Mouse (Mus musculus) megakaryocyte-erythroid progenitor cell, adult 5-6 weeks (primary cell): ENCODE measurements around the gene Olfr954. TPM values are rescaled to one million over a fixed set of nuclear protein-coding genes. Genes with fewer than 3 reads are reported as not detected.

Experiments used
- ATAC-seq: replicated peaks from 2 replicates; pipeline ENCODE4 v1.8.0; 2016; ENCODE audit warnings: mild to moderate bottlenecking, inconsistent platforms; ENCODE audit not compliant: severe bottlenecking, poor library complexity, low FRiP score, low TSS enrichment
- total RNA-seq, 2 experiments: library from RNA; stranded (forward) in 1 of 2; stranded (reverse) in 1 of 2; fragments of 200-1000, 215-1000 nt in 1 of 2; fragments of >200 nt in 1 of 2; fragmentation: Nextera tagmentation in 1 of 2; gene quantifications; 2 replicates each; pipeline ENCODE4 v1.2.3; 2014 to 2017

Gene Olfr954
- total RNA-seq (2014; fragmentation: Nextera tagmentation) (not detected in 2 replicates), total RNA-seq (2017) (not detected in 2 replicates)

- ATAC-seq, result no peak
Measured at GRCm38 (mm10) chr9:39456401-39456800, at the start of gene Olfr954. Gene Olfr954, plus strand, starts transcription at chr9:39456701.

GRCm38 (mm10) chr9:39427048-39427447 lies 29.5 kb upstream of the Olfr954 start, which contains the start of gene Olfr952:
Gene Olfr952, minus strand, starts transcription at chr9:39427148.
- ATAC-seq, result no peak

- ATAC-seq, result no peak
Measured at GRCm38 (mm10) chr9:39471844-39472243, 15.3 kb downstream of the Olfr954 start, which contains the start of gene Olfr955. Gene Olfr955, minus strand, starts transcription at chr9:39471944.

GRCm38 (mm10) chr9:39493895-39494294 lies 37.4 kb downstream of the Olfr954 start, which contains the start of gene Olfr44:
Gene Olfr44, minus strand, starts transcription at chr9:39493995.
- ATAC-seq, result no peak

GRCm38 (mm10) chr9:39508998-39509397 lies 52.5 kb downstream of the Olfr954 start:
- ATAC-seq, result no peak

GRCm38 (mm10) chr9:39509412-39509811 lies 52.9 kb downstream of the Olfr954 start:
- no peak for ATAC-seq

Other genes with a start within 250 kb of the Olfr954 start
- gene Olfr1537, start 206.7 kb upstream of the Olfr954 start, total RNA-seq (2014; fragmentation: Nextera tagmentation), result not detected in 2 replicates
- not detected in 2 replicates for gene Olfr1537, start 206.7 kb upstream of the Olfr954 start, total RNA-seq (2017)
- not detected in 2 replicates for gene Olfr945, start 179.9 kb upstream of the Olfr954 start, total RNA-seq (2014; fragmentation: Nextera tagmentation)
- gene Olfr945, start 179.9 kb upstream of the Olfr954 start, total RNA-seq (2017), result not detected in 2 replicates
- gene Olfr948, start 130.7 kb upstream of the Olfr954 start, total RNA-seq (2014; fragmentation: Nextera tagmentation), result not detected in 2 replicates
- gene Olfr948, start 130.7 kb upstream of the Olfr954 start, total RNA-seq (2017), result not detected in 2 replicates
- gene Olfr951, start 69.3 kb upstream of the Olfr954 start, total RNA-seq (2014; fragmentation: Nextera tagmentation), result not detected in 2 replicates
- not detected in 2 replicates for gene Olfr951, start 69.3 kb upstream of the Olfr954 start, total RNA-seq (2017)
- gene Olfr952, start 29.6 kb upstream of the Olfr954 start, total RNA-seq (2014; fragmentation: Nextera tagmentation), result not detected in 2 replicates
- gene Olfr952, start 29.6 kb upstream of the Olfr954 start, total RNA-seq (2017), result not detected in 2 replicates
- not detected in 2 replicates for gene Olfr955, start 15.2 kb downstream of the Olfr954 start, total RNA-seq (2014; fragmentation: Nextera tagmentation)
- not detected in 2 replicates for gene Olfr955, start 15.2 kb downstream of the Olfr954 start, total RNA-seq (2017)
- gene Olfr44, start 37.3 kb downstream of the Olfr954 start, total RNA-seq (2014; fragmentation: Nextera tagmentation), result not detected in 2 replicates
- gene Olfr44, start 37.3 kb downstream of the Olfr954 start, total RNA-seq (2017), result not detected in 2 replicates
- gene Olfr957, start 59.1 kb downstream of the Olfr954 start, total RNA-seq (2014; fragmentation: Nextera tagmentation), result not detected in 2 replicates
- gene Olfr957, start 59.1 kb downstream of the Olfr954 start, total RNA-seq (2017), result not detected in 2 replicates
- gene Olfr958, start 97.4 kb downstream of the Olfr954 start, total RNA-seq (2014; fragmentation: Nextera tagmentation), result not detected in 2 replicates
- not detected in 2 replicates for gene Olfr958, start 97.4 kb downstream of the Olfr954 start, total RNA-seq (2017)
- not detected in 2 replicates for gene Olfr959, start 118.9 kb downstream of the Olfr954 start, total RNA-seq (2014; fragmentation: Nextera tagmentation)
- not detected in 2 replicates for gene Olfr959, start 118.9 kb downstream of the Olfr954 start, total RNA-seq (2017)
- not detected in 2 replicates for gene AW551984, start 147.7 kb downstream of the Olfr954 start, total RNA-seq (2014; fragmentation: Nextera tagmentation)
- not detected in 2 replicates for gene AW551984, start 147.7 kb downstream of the Olfr954 start, total RNA-seq (2017)
- gene Olfr148, start 154.0 kb downstream of the Olfr954 start, total RNA-seq (2014; fragmentation: Nextera tagmentation), result not detected in 2 replicates
- gene Olfr148, start 154.0 kb downstream of the Olfr954 start, total RNA-seq (2017), result not detected in 2 replicates
- not detected in 2 replicates for gene Olfr960, start 164.7 kb downstream of the Olfr954 start, total RNA-seq (2014; fragmentation: Nextera tagmentation)
- not detected in 2 replicates for gene Olfr960, start 164.7 kb downstream of the Olfr954 start, total RNA-seq (2017)
- not detected in 2 replicates for gene Olfr961, start 188.4 kb downstream of the Olfr954 start, total RNA-seq (2014; fragmentation: Nextera tagmentation)
- not detected in 2 replicates for gene Olfr961, start 188.4 kb downstream of the Olfr954 start, total RNA-seq (2017)
- not detected in 2 replicates for gene Olfr963, start 210.5 kb downstream of the Olfr954 start, total RNA-seq (2014; fragmentation: Nextera tagmentation)
- not detected in 2 replicates for gene Olfr963, start 210.5 kb downstream of the Olfr954 start, total RNA-seq (2017)